Mouse (Mus musculus): ENCODE measurements around the gene Tbc1d19.

Gene Tbc1d19

DNA sequence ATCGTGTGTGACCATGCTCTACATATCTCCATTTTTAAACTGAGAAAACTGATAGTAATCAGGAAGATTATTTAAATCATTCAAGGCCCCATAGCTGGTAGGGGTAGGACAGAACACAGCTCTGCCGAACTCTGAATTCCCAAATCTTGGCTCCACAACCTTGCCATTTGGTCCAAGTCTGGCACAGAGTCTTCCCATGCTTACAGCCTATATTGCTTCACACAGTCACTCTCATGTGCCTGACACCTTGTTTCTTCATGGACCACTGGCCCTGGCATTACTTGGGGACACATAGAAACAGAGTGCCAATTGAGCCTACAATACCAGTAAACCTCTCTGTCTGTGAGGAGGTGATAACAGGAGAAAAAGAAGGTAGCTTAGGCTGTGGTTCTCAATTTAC is 111.0 kb downstream of the Tbc1d19 start:
- no peak for DNase-seq

GRCm38 (mm10) chr5:53922149-53922904 is 112.9 kb downstream of the Tbc1d19 start:
- DNase-seq: no peak

- no peak for DNase-seq
These were observed 114.6 kb downstream of the Tbc1d19 start for GRCm38 (mm10) chr5:53924005-53924404.

DNA sequence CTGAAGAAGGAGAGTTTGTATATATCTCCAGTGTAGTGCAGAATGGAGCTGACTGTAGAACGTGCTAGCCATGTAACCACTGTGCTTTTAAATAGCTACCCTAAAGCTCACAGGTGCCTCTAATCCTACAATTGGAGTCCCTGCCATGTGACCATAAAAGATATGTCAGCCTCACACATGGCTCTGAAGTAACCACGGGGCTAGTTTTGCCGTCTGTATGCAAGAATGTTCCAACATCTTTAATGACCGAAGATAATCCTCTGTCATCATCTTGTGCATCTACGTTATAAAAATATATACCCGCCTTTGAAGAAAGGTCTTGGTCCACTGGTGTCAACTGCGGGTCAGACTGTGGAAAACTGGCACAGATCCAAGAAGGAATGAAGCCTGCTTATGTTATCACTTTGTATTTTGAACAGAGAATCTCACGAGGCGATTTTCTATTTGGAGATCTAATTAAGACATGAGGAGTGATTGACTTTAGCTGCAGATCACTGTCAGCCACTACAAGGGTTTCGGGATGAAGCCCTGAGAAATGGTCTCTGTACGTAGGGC is 117.0 kb downstream of the Tbc1d19 start:
- DNase-seq: no peak

GRCm38 (mm10) chr5:53927886-53928285 is 118.5 kb downstream of the Tbc1d19 start:
- DNase-seq: no peak

DNA sequence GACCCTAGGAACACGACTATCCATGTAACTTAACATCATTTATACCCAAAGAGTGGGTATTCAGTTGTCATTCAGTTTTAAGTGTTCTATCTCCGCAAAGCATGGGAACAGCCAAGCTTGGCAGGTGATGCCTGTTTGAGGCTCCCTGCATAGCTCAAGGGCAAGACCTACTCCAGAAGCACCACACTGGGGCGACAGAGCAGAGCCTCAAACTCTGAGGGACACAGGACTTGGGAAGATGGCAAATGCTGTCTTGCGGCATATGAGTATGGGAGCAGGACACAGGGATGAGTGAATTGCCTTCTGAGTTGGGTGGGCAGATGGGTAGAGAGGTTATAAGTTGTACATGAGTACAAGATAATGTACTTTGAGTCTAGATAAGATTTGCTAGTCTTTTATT is 119.1 kb downstream of the Tbc1d19 start:
- DNase-seq: no peak

DNA sequence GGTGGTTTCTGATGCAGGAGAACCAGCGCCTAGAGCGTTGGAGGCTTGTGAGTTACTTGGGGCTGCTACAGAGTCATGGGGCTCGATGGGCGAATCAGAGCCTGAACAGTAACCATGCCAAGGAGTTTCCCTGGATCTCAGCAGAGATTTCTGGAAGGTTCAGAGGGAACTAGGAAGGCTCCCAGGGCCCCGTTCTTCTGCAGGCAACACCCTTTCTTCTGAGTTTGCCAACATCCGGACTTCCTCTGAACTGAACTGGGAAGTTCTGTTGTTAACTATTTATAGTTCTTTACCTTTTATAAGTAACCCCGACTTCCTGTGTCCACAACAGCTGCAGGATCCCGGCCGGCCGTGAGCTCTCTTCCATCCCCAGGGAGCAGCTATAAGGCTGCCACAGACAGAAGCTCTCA is 119.8 kb downstream of the Tbc1d19 start:
- DNase-seq: peak; percentile 51 to 75

- peak; percentile 14 to 43 for DNase-seq
These were observed 120.4 kb downstream of the Tbc1d19 start for GRCm38 (mm10) chr5:53929814-53930213.

- DNase-seq: no peak
These were observed 121.6 kb downstream of the Tbc1d19 start for GRCm38 (mm10) chr5:53931011-53931410.

- peak; percentile 85 to 93 for DNase-seq
These were observed 124.2 kb downstream of the Tbc1d19 start for GRCm38 (mm10) chr5:53933628-53934027.

- DNase-seq: no peak
These were observed 124.6 kb downstream of the Tbc1d19 start for GRCm38 (mm10) chr5:53934040-53934439.

- DNase-seq: no peak
These were observed 125.4 kb downstream of the Tbc1d19 start for GRCm38 (mm10) chr5:53934826-53935225.

- peak in 1 of 2 experiments; percentile 35 for DNase-seq
These were observed 127.8 kb downstream of the Tbc1d19 start for GRCm38 (mm10) chr5:53937187-53937586.

DNA sequence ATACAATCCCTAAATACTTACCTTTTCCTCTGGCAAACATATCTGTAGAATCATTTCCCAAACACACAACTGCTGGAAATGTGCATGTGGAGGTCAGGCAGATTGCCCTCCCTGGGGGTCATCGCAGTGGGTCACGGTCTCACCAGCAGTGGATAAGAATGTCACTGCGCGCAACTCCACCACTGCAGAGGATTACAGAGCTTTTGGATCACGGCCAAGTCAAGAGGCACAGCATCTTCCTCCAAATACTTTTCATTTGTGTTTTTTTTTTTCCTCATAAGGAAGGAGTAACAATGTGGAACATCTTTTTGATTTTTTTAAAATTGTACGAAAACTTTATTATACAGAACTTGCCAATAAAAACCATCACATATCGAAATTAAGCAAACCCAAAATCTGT is 129.6 kb downstream of the Tbc1d19 start:
- DNase-seq: no peak

DNA sequence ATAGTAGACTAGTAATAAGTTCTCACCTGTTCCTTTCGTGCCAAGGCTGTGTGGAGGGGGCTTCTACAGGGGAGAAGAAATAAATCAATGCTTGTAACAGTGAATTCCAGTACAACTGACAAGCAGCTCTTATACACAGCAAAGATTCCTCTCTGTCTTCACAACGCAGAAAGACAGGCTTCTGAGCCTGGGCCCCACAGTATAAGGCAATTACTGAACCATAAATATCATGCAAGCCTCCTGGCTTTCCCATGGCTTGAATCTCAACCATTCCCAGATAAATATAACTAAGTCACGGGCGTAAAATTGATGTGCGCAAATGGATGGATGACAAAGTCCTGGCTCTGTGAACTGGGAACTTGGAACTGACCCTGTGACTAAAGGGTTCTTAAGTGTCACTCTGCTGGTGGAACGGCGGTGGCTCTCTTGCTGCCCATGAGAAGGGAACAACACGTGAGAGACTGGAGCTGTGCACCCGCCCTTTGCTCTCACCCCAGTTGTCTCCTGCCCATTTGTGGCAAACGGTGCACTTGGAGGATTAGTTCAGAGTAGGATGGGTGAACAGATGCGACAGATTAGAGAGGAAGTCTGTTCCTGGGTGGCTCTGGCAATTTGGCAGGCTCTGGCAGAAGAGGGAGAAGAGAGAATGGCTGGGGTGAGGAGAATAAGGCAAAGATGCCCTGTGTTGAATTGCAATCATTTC is 132.1 kb downstream of the Tbc1d19 start:
- DNase-seq: no peak

- DNase-seq: no peak
These were observed 132.9 kb downstream of the Tbc1d19 start for GRCm38 (mm10) chr5:53942332-53942731.

DNA sequence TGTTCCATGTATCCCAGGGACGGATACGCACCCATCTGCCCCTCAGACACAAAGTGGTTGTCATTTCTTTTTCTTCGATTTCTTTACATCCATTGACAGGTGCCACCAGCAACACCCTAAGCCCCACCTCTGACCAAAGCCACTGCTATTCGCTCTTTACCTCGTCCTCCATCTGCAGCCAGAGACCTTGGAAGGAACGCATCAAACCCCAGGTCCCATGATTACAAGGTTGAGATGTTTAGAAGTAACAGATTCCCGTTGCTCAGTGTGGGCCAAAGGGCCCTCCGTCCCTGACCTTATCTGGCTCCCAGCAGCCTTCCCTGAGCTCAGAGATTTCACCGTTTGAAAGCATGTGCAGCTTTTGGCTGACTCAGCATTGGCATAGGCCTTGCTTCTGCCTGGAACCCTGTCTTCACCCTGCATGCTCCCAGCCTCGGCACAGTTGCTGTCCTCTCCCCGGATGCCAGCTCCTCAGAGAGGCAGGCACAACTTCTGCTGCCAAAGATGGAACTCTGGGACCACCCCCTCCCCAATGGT is 134.0 kb downstream of the Tbc1d19 start:
- DNase-seq: no peak

- DNase-seq: no peak
These were observed 137.3 kb downstream of the Tbc1d19 start for GRCm38 (mm10) chr5:53946747-53947146.

DNA sequence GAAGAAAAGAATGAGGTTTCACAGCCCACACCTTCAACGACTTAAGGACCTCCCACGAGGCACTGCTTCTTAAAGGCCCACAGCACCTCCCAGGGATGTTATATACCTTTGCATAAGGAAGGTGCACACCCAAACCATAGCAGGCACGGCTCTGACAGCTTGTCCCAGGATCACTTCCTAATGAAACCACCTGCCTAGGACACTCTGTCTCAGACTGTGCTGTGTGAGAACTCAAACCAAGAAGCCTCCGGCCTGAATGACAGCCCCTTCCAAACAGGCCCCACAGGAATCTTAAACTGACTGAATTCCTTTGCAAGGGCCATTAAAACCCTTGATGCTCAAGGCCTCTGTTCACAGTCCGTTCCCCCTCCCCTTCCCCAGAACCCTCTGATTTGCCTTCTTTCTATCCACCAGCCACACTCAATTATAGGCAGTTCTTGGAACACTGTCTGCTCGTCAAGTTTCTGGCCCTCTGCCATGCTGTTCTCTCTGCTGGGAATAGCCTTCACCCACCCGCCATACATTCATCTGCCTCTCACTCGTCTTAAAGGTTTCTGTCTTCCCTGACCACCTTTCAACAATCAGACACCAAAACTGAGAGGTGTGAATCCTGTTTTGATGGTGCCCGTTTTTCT is 138.3 kb downstream of the Tbc1d19 start:
- peak; percentile 64 to 68 for DNase-seq

DNA sequence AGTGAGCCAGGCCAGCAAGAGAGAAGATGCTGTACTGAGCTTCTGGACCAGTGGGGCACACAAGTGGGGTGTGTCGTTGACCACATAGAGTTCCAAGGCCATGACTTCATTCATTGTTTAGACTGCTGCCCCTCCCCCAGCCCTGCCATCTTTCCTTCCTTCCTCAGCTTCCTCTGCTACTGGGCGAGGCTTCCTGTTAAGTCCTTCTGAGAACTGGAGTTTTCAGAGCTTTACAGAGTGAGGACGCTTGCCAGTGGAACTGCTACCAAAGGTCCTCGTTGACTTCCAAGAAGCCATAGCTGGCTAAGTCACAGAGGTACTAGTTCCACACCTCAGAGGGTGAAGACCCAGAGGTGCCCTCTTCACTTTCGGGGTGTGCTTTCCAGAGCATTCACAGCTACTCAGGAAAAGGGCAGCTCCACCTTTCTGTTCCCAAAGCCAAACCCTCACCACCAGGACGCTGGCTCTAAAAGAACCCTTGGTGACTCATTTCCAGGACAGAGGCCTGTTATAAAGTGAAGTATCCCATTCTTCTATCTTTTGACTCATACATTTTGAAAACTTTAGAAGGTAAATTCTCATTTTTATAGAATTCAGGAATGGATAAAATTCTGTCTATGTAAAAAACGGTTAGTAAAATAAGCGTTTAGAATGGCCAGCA is 139.3 kb downstream of the Tbc1d19 start:
- DNase-seq: peak; percentile 83 to 90

- peak; percentile 36 to 60 for DNase-seq
These were observed 140.8 kb downstream of the Tbc1d19 start for GRCm38 (mm10) chr5:53950189-53950588.

GRCm38 (mm10) chr5:53953216-53953615 is 143.8 kb downstream of the Tbc1d19 start:
- DNase-seq: no peak

Measured in lung, postnatal 4 days (tissue).